Mouse (Mus musculus) brain, embryonic 18.5 days (tissue): ENCODE measurements around the gene Crb3.

Experiments used
- DNase-seq: peaks from one replicate; pipeline ENCODE4 v3.0.0-alpha.2; 2012; ENCODE audit warnings: low read depth, low spot score

Gene Crb3

GRCm38 (mm10) chr17:57105181-57106034, 46.5 kb downstream of the Crb3 start, which contains the start of gene Tnfsf9:
Gene Tnfsf9, plus strand, starts transcription at chr17:57105325.
- no peak for DNase-seq

- DNase-seq = no peak
Observed at GRCm38 (mm10) chr17:57106035-57106368, 47.1 kb downstream of the Crb3 start.

- DNase-seq = no peak
Observed at GRCm38 (mm10) chr17:57107064-57107463, 48.2 kb downstream of the Crb3 start.

- DNase-seq = no peak
Observed at GRCm38 (mm10) chr17:57108040-57108665, 49.2 kb downstream of the Crb3 start.

GRCm38 (mm10) chr17:57108666-57109171, 49.8 kb downstream of the Crb3 start:
- no peak for DNase-seq

- no peak for DNase-seq
Observed at GRCm38 (mm10) chr17:57110005-57110404, 51.1 kb downstream of the Crb3 start.

- no peak for DNase-seq
Observed at GRCm38 (mm10) chr17:57112768-57113474, 54.0 kb downstream of the Crb3 start.
